Mouse (Mus musculus) midbrain, embryonic 16.5 days (tissue): ENCODE measurements around the gene Kcnq1. TPM values are rescaled to one million over a fixed set of nuclear protein-coding genes. Genes with fewer than 3 reads are reported as not detected.
A peak's percentile ranks its signal among the peaks of the same experiment; 100 is the strongest.

Source experiments
- ATAC-seq: fragments of 200-750 bp; cut with Nextera tagmentation; 2 replicates; pipeline ENCODE4 v1.8.0; 2017; ENCODE audit warnings: moderate TSS enrichment
- H3K27ac ChIP-seq: fragments of 300-500 bp; sonication (generic); 2 replicates; pipeline ENCODE4 v1.5.1; 2014; ENCODE audit warnings: mild to moderate bottlenecking, low read length, mixed read lengths
- H3K27me3 ChIP-seq: fragments of 300-500 bp; sonication (generic); 2 replicates; pipeline ENCODE4 v1.6.1; 2014; ENCODE audit warnings: low read depth, low read length, mixed read lengths; ENCODE audit not compliant: control insufficient read depth, insufficient read depth
- H3K36me3 ChIP-seq: fragments of 300-500 bp; sonication (generic); 2 replicates; pipeline ENCODE4 v1.6.1; 2014; ENCODE audit warnings: mild to moderate bottlenecking, low read length, moderate library complexity, mixed read lengths; ENCODE audit not compliant: control insufficient read depth, insufficient read depth
- H3K4me1 ChIP-seq: fragments of 300-500 bp; sonication (generic); 2 replicates; pipeline ENCODE4 v1.6.1; 2014; ENCODE audit warnings: mild to moderate bottlenecking, low read length, mixed read lengths; ENCODE audit not compliant: control insufficient read depth, insufficient read depth
- H3K4me2 ChIP-seq: fragments of 300-500 bp; sonication (generic); 2 replicates; pipeline ENCODE4 v1.6.1; 2014; ENCODE audit warnings: mild to moderate bottlenecking, low read length, mixed read lengths
- H3K4me3 ChIP-seq: fragments of 300-500 bp; sonication (generic); 2 replicates; pipeline ENCODE4 v1.5.1; 2014; ENCODE audit warnings: low read depth, mild to moderate bottlenecking, low read length, moderate library complexity, mixed read lengths
- H3K9ac ChIP-seq: fragments of 300-500 bp; sonication (generic); 2 replicates; pipeline ENCODE4 v1.6.1; 2014; ENCODE audit warnings: low read depth, low read length, mixed read lengths
- H3K9me3 ChIP-seq: fragments of 300-500 bp; sonication (generic); replicated peaks from 2 replicates; pipeline ENCODE4 v1.6.1; 2014; ENCODE audit warnings: mild to moderate bottlenecking, low read length, mixed read lengths; ENCODE audit not compliant: control insufficient read depth, poor library complexity, severe bottlenecking
- WGBS: fragments of 180-500 bp; shearing (Covaris S2); extraction: QIAGEN DNeasy Blood & Tissue Kit; methylation state at CpG from one replicate; pipeline ENCODE4 v1.1.7; 2014; 5-methylcytosine and 5-hydroxymethylcytosine counted together
- polyA plus RNA-seq: library from polyadenylated mRNA; unstranded; fragments of >200 nt; fragmentation: Nextera tagmentation; extraction: Ambion mirVana; gene quantifications from 2 replicates; pipeline ENCODE4 v1.2.1, GENCODE M21; 2015

Kcnq1 gene
- polyA plus RNA-seq, 1 experiment from 2014 or later: 1.1 TPM

DNA sequence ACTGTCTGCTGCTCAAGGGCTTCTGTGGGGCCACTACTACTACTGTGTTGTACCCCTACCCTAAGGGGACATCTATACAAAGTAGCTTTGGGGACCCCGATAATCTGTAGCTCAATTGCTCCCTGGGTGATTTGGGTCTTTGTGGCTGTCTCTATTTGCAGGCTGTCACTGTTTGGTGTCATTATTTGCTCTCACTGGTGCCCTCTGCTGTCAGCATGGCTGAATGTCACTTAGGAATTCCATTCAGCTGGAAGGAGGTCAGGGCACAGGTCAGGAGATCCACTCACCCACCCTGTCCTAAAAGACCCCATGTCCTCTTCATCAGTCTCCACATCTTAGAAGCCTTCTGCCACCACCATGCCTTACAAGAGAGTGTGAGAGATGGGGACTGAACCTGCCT lies 32.6 kb downstream of the Kcnq1 start:
- no peak for ATAC-seq
- H3K36me3 ChIP-seq: no peaks in the 10 kb centered on the region
- no peak overlapping the region for H3K9ac ChIP-seq
- no peak overlapping the region for H3K4me2 ChIP-seq
- H3K4me1 ChIP-seq: no peaks in the 10 kb centered on the region
- no peaks in the 10 kb centered on the region for H3K9me3 ChIP-seq
- no peaks in the 10 kb centered on the region for H3K27me3 ChIP-seq
- no peak overlapping the region for H3K4me3 ChIP-seq
- H3K27ac ChIP-seq: no peak overlapping the region
- 38% methylated on average over 1 of the region's 1 CpGs for WGBS

DNA sequence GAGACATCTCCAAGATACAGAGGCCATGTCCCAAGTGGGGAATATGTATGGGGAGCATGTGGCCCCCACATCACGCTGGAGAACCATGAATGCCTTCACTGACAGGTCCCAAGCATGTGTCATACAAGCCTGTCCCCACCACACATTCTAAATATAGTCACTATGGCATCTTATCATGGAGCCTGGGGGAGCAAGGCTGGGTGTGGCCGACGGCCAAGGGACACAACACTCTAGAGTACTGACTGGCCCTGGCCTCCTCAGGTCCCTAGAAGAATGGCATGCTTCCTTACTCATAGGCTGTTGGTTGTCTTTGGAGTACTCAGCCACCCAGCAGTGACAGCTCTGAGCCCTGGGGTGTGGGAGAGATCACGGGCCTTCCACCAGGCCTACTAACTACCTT lies 33.8 kb downstream of the Kcnq1 start:
- 92% methylated on average over 4 of the region's 4 CpGs for WGBS
- Histone ChIP-seq H3K27ac (no peak overlapping the region), H3K9ac (no peak overlapping the region), H3K4me2 (no peak overlapping the region), H3K36me3 (no peaks in the 10 kb centered on the region), H3K9me3 (no peaks in the 10 kb centered on the region), H3K4me3 (no peak overlapping the region), H3K27me3 (no peaks in the 10 kb centered on the region), H3K4me1 (no peaks in the 10 kb centered on the region)
- ATAC-seq: no peak

DNA sequence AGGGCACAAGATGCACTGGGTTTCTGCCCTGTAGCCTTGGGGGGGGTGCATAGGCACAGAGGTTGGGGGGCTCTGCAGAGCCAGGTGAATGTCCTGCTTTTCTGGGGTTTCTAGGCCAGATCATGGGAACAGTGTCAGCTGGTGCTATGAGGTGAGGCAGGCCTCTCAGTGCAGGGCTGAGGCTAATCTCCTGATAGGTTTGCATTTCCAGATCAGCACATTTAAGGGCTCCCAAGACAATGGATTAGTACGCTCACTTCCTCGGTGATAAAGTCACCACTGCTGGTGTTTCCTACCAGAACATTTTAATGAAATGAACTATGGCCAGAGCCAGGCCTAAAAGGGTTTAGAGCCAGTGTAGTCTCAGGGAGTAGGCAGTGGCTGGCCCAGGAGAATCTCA lies 36.5 kb downstream of the Kcnq1 start:
- H3K27me3 ChIP-seq: no peaks in the 10 kb centered on the region
- 87% methylated on average over 2 of the region's 2 CpGs for WGBS
- no peaks in the 10 kb centered on the region for H3K9me3 ChIP-seq
- no peaks in the 10 kb centered on the region for H3K4me1 ChIP-seq
- H3K36me3 ChIP-seq: no peaks in the 10 kb centered on the region
- no peak for ATAC-seq
- H3K27ac ChIP-seq: no peak overlapping the region
- H3K4me3 ChIP-seq: no peak overlapping the region
- H3K4me2 ChIP-seq: no peak overlapping the region
- H3K9ac ChIP-seq: no peak overlapping the region

DNA sequence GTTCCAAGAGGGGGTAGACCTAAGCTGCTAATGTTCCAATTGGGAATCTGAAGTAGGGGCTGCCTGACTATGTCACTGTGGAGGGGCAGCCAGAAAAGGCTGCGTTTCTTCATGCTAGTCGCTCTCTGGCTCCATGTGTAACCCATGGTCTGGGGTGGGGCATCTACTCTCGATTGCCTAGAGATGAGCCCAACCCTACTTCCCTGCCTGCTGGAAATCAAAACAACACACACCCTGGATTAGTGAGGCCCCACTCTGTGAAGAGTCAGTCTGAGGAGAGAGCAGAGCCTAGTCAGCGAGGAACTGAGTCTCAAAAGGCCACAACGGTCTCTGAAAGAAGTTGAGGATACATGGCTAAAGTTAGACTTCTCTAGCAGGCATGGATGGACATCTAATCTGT lies 40.9 kb downstream of the Kcnq1 start:
- H3K9me3 ChIP-seq: no peaks in the 10 kb centered on the region
- H3K36me3 ChIP-seq: no peaks in the 10 kb centered on the region
- H3K4me3 ChIP-seq: no peak overlapping the region
- H3K9ac ChIP-seq: no peak overlapping the region
- no peak for ATAC-seq
- WGBS: 82% methylated on average over 5 of the region's 5 CpGs
- H3K4me1 ChIP-seq: no peaks in the 10 kb centered on the region
- H3K27me3 ChIP-seq: no peaks in the 10 kb centered on the region
- H3K27ac ChIP-seq: no peak overlapping the region
- no peak overlapping the region for H3K4me2 ChIP-seq

DNA sequence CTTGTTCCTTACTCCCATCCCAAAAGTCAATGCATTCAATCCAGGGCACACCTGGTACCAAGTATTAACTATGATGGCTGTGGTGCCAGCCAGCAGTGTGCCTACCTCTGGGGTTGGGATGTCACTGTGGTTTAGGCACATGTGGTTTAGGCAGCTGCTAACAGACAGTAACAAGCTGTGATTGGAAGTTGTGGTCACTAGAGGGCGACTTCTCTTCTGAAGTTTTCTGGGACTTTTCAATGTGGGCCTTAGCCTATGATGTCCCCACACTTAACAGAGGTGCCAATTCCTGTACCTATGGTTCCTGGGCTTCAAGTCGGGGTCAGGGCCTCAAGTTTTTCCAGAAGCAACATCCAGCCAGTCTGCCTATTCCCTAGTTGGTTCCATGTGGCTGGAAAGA lies 45.0 kb downstream of the Kcnq1 start:
- H3K4me2 ChIP-seq: no peak overlapping the region
- 7% methylated on average over 2 of the region's 2 CpGs for WGBS

DNA sequence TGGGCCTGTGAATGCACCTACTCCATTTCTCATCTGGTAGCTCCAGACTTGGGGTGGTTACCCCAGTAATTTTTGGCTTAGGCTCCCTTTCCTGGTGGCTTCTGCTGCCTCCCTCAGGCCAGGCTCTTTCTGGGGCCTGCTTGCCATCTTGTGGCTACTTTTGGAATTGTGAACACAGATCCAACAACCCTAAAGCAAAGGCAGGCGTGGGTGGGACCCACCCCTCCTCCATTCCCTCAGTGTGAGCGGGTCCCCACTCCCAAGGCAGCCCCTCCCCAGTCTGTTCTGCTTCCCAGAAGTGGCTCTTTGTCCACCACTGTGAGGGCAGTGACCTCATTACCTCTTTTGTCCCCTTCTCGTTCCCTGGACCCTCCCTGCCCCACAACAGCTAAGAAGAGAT lies 46.2 kb downstream of the Kcnq1 start:
- Histone ChIP-seq H3K4me1 (peaks cover 8% of the 10 kb centered on the region), H3K27ac (no peak overlapping the region), H3K9ac (no peak overlapping the region), H3K27me3 (no peaks in the 10 kb centered on the region), H3K36me3 (no peaks in the 10 kb centered on the region), H3K4me3 (no peak overlapping the region), H3K9me3 (no peaks in the 10 kb centered on the region), H3K4me2 (no peak overlapping the region)
- no peak for ATAC-seq
- WGBS: 14% methylated on average over 3 of the region's 3 CpGs

More for the DNA sequence above, 45.0 kb downstream of the Kcnq1 start:
- Histone ChIP-seq H3K27me3 (no peaks in the 10 kb centered on the region), H3K27ac (no peak overlapping the region), H3K9me3 (no peaks in the 10 kb centered on the region), H3K4me3 (no peak overlapping the region), H3K4me1 (peaks cover 8% of the 10 kb centered on the region), H3K9ac (no peak overlapping the region), H3K36me3 (no peaks in the 10 kb centered on the region)
- no peak for ATAC-seq

DNA sequence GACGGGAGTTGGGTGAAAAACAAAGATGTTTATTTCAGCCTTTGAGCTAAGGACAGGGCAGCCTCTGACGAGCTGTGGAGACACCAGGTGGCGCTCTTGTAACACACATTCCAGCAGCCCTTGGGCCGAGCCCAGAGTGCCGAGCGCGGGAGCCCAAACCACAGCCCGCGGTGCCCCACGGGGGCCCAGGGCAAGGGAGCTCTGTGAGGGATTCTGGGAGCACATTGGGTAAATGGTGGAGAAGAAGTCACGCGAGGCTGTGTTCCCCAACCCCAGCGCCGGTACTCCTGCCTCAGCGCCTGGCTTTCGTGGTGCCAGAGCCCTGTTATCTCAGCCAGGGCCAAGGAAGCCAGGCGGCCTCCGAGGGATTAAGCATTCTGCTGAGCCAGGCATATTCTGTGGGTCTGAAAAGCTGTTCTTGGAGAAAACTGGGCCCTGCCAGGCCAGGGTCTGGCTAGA lies 47.8 kb downstream of the Kcnq1 start:
- ATAC-seq: peak; percentile 94
- Histone ChIP-seq H3K27ac (no peak overlapping the region), H3K9me3 (no peaks in the 10 kb centered on the region), H3K27me3 (no peaks in the 10 kb centered on the region), H3K36me3 (no peaks in the 10 kb centered on the region), H3K4me3 (peak overlapping the region; percentile 26), H3K9ac (peak overlapping the region; percentile 36; the same call in 1 of the 2 replicates), H3K4me1 (peaks cover 8% of the 10 kb centered on the region), H3K4me2 (peak overlapping the region; percentile 49)
- 4% methylated on average over 18 of the region's 18 CpGs for WGBS

DNA sequence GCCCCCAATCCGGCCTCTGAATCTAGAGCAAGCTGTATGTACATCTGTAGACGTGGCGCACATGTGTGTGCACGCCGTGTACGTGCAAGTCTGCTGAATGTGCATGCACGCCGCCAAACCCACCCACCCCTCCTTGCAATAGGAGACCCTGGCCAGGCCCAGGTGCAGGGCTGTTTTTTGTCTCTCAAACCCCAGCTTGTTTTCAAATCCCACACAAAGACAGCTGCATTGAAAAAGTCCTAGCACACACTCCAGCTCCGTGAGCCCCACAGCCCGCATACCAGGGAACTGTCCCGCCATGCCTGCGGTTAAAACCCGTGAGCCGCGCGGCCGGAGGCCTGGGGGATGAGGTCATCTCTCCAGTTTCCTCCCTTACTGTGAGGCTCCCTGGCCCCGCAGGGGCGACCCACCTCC lies 48.3 kb downstream of the Kcnq1 start:
- ATAC-seq: peak; percentile 57; the same call in 1 of the 2 replicates
- Histone ChIP-seq H3K4me2 (no peak overlapping the region), H3K27me3 (no peaks in the 10 kb centered on the region), H3K27ac (no peak overlapping the region), H3K4me3 (no peak overlapping the region), H3K36me3 (no peaks in the 10 kb centered on the region), H3K9ac (no peak overlapping the region), H3K4me1 (peaks cover 8% of the 10 kb centered on the region), H3K9me3 (no peaks in the 10 kb centered on the region)
- WGBS: 17% methylated on average over 19 of the region's 19 CpGs

DNA sequence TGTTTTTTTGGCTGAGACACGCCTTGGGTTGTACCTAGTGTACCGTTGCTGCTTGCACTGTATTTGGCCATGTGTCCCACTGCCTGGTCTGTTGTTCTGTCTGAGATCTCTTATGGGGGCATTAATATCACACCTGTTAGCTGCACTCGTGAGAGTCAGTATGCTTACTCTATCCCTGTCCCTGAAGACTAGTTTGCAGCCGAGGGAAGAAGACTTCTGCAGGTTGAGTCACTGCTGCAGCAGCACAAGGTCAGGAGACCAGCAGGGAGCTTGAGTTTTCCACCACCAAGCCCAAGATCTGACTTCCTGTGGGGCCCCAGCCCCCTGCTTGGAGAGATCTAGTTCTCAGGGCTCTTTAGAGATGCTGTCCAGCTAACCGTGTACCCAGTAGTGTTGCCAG lies 49.1 kb downstream of the Kcnq1 start:
- H3K27ac ChIP-seq: no peak overlapping the region
- H3K9ac ChIP-seq: no peak overlapping the region
- H3K4me1 ChIP-seq: peaks cover 8% of the 10 kb centered on the region
- H3K4me2 ChIP-seq: no peak overlapping the region
- ATAC-seq: no peak
- no peaks in the 10 kb centered on the region for H3K36me3 ChIP-seq
- no peaks in the 10 kb centered on the region for H3K9me3 ChIP-seq
- WGBS: 75% methylated on average over 5 of the region's 5 CpGs
- H3K4me3 ChIP-seq: no peak overlapping the region
- no peaks in the 10 kb centered on the region for H3K27me3 ChIP-seq
